Mouse (Mus musculus): ENCODE results near the gene Srbd1. TPM values are rescaled to one million over a fixed set of nuclear protein-coding genes. Genes with fewer than 3 reads are reported as not detected.

The Srbd1 gene
- polyA plus RNA-seq, 1 experiment from 2014 or later: 22.6 TPM

DNA sequence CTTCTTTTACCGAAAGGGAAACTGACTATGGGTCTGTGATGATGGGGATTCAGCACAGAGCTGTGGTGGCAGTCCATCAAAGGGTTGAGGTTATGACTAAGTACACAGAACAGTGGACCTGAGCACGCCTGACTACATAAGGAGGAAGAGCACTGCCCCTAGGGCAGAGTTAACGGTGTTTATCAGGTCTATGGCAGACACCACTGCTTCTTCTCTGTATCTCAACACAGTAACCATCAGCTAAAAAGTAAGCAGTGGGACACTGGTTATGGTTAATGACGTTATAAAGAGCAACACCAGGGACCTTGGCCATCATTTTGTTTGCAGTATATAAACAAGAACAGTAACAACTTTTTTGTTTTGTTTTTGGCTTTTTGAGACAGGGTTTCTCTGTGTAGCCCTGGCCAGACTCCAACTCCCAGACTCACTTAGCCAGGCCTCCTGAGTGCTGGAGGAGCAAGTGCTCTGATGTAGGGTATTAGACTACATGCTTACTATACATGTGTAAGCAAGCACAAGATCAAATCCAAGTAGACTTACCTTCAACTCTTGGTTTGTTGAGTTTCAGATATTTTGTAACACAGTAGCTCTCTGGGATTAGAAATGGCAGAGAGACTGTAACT, 117.3 kb downstream of the Srbd1 start:
- no peak overlapping the region for H3K4me2 ChIP-seq (replicated peaks)
- H3K27me3 ChIP-seq: no peaks in the 10 kb centered on the region
- no peak overlapping the region for H3K9ac ChIP-seq
- H3K4me1 ChIP-seq: no peaks in the 10 kb centered on the region
- no peak overlapping the region for H3K4me3 ChIP-seq
- 94% methylated on average over 4 of the region's 4 CpGs for WGBS
- no peak for ATAC-seq (ENCODE audit: low FRiP score)
- H3K27ac ChIP-seq: no peak overlapping the region
- H3K9me3 ChIP-seq (replicated peaks): no peaks in the 10 kb centered on the region
- no peaks in the 10 kb centered on the region for H3K36me3 ChIP-seq

DNA sequence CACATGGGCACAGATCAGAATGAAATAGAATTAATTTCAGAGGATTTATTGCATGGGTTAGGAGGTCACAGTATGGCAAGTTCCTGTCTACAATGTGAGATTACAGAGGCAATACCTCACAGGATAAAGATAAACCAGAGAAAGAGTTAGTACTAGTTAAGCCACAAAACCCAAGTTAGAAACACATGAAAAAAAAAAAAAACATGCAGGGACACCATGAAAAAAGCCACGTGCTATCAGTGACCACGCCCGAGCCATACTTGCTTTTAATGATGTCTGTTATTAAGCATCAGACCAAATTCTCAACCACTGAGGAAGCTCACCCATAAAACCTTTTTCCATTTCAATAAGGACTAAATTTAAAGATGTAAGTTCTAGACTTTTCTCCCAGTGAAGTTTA, 120.4 kb downstream of the Srbd1 start:
- WGBS: 93% methylated on average over 3 of the region's 3 CpGs
- H3K9me3 ChIP-seq (replicated peaks): peaks cover 3% of the 10 kb centered on the region
- H3K4me1 ChIP-seq: no peaks in the 10 kb centered on the region
- no peaks in the 10 kb centered on the region for H3K36me3 ChIP-seq
- no peaks in the 10 kb centered on the region for H3K27me3 ChIP-seq
- no peak overlapping the region for H3K27ac ChIP-seq
- no peak overlapping the region for H3K4me2 ChIP-seq (replicated peaks)
- H3K9ac ChIP-seq: no peak overlapping the region
- H3K4me3 ChIP-seq: no peak overlapping the region
- no peak for ATAC-seq (ENCODE audit: low FRiP score)

GRCm38 (mm10) chr17:86022366-86022765, 122.6 kb downstream of the Srbd1 start:
- Histone ChIP-seq H3K27ac (no peak overlapping the region), H3K9ac (no peak overlapping the region), H3K9me3 (replicated peaks) (peaks cover 9% of the 10 kb centered on the region), H3K4me1 (no peaks in the 10 kb centered on the region), H3K36me3 (no peaks in the 10 kb centered on the region), H3K4me3 (no peak overlapping the region), H3K4me2 (replicated peaks) (no peak overlapping the region), H3K27me3 (no peaks in the 10 kb centered on the region)
- no peak for ATAC-seq (ENCODE audit: low FRiP score)
- WGBS: 68% methylated on average over 4 of the region's 4 CpGs

GRCm38 (mm10) chr17:86021815-86022214, 123.2 kb downstream of the Srbd1 start:
- Histone ChIP-seq H3K4me3 (no peak overlapping the region), H3K9me3 (replicated peaks) (peaks cover 9% of the 10 kb centered on the region), H3K4me1 (no peaks in the 10 kb centered on the region), H3K9ac (no peak overlapping the region), H3K36me3 (no peaks in the 10 kb centered on the region), H3K4me2 (replicated peaks) (no peak overlapping the region), H3K27me3 (no peaks in the 10 kb centered on the region), H3K27ac (no peak overlapping the region)
- WGBS: 92% methylated on average over 1 of the region's 1 CpGs
- ATAC-seq (ENCODE audit: low FRiP score): no peak

DNA sequence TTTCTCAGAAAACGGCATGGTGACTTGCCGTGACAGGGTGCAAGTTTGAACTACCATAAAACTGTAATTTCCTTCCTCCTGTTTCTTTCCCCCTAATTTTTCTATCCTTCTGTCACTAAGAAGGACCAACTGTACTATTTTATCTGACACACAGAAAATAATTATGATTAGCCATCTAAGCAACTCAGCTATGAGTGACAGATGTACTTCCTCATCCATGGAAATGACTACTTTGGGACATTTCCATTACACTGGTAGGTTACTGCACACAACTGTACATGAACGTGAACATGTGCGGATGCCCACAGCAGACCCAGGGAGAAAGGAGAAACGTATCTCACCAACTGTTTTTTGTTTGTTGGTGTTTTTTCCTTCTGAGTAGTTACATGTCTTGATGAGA, 123.7 kb downstream of the Srbd1 start:
- Histone ChIP-seq H3K36me3 (no peaks in the 10 kb centered on the region), H3K4me1 (no peaks in the 10 kb centered on the region), H3K9ac (no peak overlapping the region), H3K27ac (no peak overlapping the region), H3K4me3 (no peak overlapping the region), H3K9me3 (replicated peaks) (peaks cover 9% of the 10 kb centered on the region), H3K4me2 (replicated peaks) (no peak overlapping the region), H3K27me3 (no peaks in the 10 kb centered on the region)
- no peak for ATAC-seq (ENCODE audit: low FRiP score)
- 93% methylated on average over 5 of the region's 5 CpGs for WGBS

DNA sequence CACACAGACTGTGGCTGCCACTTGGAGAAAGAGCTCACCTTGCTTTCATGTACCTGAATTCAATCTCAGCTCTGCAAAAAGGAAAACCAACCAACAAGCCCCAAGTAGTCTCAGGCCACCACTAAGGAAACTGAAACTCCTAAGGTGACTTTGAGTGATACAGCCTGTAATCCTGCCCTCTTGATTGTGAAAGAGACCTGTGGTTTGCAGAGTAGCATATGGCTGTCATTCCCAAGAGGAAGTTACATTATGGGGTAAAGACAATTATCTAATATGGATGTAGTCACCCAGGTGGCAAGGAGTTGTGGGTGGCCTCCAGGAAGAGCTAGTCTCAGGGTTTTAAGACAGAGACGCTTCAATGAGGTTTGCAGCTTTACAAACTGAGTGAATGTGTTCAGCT, 125.2 kb downstream of the Srbd1 start:
- no peaks in the 10 kb centered on the region for H3K4me1 ChIP-seq
- no peak overlapping the region for H3K27ac ChIP-seq
- H3K9me3 ChIP-seq (replicated peaks): peaks cover 9% of the 10 kb centered on the region
- H3K4me2 ChIP-seq (replicated peaks): no peak overlapping the region
- H3K4me3 ChIP-seq: no peak overlapping the region
- H3K27me3 ChIP-seq: no peaks in the 10 kb centered on the region
- H3K36me3 ChIP-seq: no peaks in the 10 kb centered on the region
- no peak overlapping the region for H3K9ac ChIP-seq
- WGBS: 100% methylated on average over 1 of the region's 1 CpGs
- ATAC-seq (ENCODE audit: low FRiP score): no peak

DNA sequence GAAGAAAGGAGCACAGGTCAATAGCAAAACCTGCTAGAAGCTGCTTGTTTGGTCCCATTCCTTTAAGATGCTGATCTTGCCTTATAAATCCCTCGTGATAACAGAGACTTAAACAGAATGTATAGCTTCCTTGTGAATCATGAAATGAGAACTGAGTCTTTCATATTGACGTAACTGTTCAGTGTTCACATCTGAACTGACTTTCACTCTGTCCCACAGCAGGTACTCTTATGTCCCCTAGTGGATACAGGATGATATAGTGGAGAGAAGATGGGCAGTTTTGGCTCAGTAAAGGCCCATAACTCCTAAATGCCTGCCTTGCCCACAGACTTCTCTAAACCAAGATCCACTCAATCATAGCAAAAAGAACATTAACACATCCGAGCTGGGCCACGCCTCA, 130.7 kb downstream of the Srbd1 start:
- Histone ChIP-seq H3K9me3 (replicated peaks) (peaks cover 8% of the 10 kb centered on the region), H3K4me2 (replicated peaks) (no peak overlapping the region), H3K36me3 (no peaks in the 10 kb centered on the region), H3K27ac (no peak overlapping the region), H3K27me3 (no peaks in the 10 kb centered on the region), H3K9ac (no peak overlapping the region), H3K4me3 (no peak overlapping the region), H3K4me1 (no peaks in the 10 kb centered on the region)
- WGBS: 88% methylated on average over 4 of the region's 4 CpGs
- ATAC-seq (ENCODE audit: low FRiP score): no peak

GRCm38 (mm10) chr17:86012576-86012975, 132.4 kb downstream of the Srbd1 start:
- no peaks in the 10 kb centered on the region for H3K27me3 ChIP-seq
- 78% methylated on average over 1 of the region's 1 CpGs for WGBS
- H3K27ac ChIP-seq: no peak overlapping the region
- H3K9me3 ChIP-seq (replicated peaks): peaks cover 4% of the 10 kb centered on the region; the same call in 1 of the 2 replicates
- H3K4me2 ChIP-seq (replicated peaks): no peak overlapping the region
- no peak overlapping the region for H3K9ac ChIP-seq
- no peak overlapping the region for H3K4me3 ChIP-seq
- H3K36me3 ChIP-seq: no peaks in the 10 kb centered on the region
- 0 out of 2 replicates have a peak, but pooled peaks cover 3% of the 10 kb centered on the region for H3K4me1 ChIP-seq
- ATAC-seq (ENCODE audit: low FRiP score): no peak

GRCm38 (mm10) chr17:86011849-86012248, 133.1 kb downstream of the Srbd1 start:
- 0 out of 2 replicates have a peak, but pooled peaks cover 3% of the 10 kb centered on the region for H3K4me1 ChIP-seq
- WGBS: 93% methylated on average over 3 of the region's 3 CpGs
- H3K36me3 ChIP-seq: no peaks in the 10 kb centered on the region
- no peak overlapping the region for H3K27ac ChIP-seq
- H3K4me2 ChIP-seq (replicated peaks): no peak overlapping the region
- H3K9ac ChIP-seq: no peak overlapping the region
- no peaks in the 10 kb centered on the region for H3K27me3 ChIP-seq
- ATAC-seq (ENCODE audit: low FRiP score): no peak
- H3K4me3 ChIP-seq: no peak overlapping the region
- peaks cover 4% of the 10 kb centered on the region; the same call in 1 of the 2 replicates for H3K9me3 ChIP-seq (replicated peaks)

DNA sequence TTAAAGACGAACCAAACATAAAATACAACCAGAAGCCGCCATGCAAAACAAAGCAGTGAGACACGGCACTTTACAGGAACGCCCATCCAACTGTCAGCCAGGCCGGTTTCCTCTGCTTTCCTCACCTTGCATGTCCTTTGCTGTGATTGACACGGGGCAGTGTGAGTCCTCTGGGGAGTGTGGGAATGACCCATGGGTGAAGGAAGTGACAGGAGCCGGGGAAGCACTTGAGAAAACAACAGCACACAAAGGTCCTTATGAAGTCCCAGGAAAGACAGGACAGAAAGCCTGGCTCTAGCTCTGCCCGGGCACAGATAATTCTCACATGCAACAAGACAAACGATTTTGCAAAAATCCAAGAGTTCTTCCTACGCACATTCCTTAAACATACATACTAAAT, 136.6 kb downstream of the Srbd1 start:
- peaks cover 4% of the 10 kb centered on the region; the same call in 1 of the 2 replicates for H3K9me3 ChIP-seq (replicated peaks)
- H3K36me3 ChIP-seq: no peaks in the 10 kb centered on the region
- no peak for ATAC-seq (ENCODE audit: low FRiP score)
- no peak overlapping the region for H3K27ac ChIP-seq
- no peak overlapping the region for H3K9ac ChIP-seq
- 0 out of 2 replicates have a peak, but pooled peaks cover 3% of the 10 kb centered on the region for H3K4me1 ChIP-seq
- H3K4me3 ChIP-seq: no peak overlapping the region
- H3K27me3 ChIP-seq: no peaks in the 10 kb centered on the region
- WGBS: 60% methylated on average over 10 of the region's 10 CpGs
- no peak overlapping the region for H3K4me2 ChIP-seq (replicated peaks)

DNA sequence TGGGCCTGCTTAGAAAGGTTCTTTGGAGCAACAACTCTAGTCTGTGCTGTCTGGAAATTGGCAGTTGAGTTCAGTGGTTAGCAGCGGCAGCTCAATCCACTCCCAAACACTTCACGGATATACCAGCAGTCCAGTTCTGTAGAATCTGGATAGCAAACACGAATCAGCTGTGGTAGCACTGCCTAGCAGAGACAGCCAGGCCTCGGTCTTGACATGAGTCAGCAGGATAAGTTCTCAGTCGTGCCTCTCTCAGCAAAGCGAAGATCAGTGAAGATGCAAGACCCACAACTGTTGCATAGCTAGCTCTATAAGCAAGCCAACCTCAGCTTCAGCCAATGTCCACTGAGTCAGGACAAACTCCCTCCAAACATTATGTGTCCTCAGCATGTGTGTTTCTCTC, 142.9 kb downstream of the Srbd1 start:
- H3K4me2 ChIP-seq (replicated peaks): no peak overlapping the region
- no peaks in the 10 kb centered on the region for H3K4me1 ChIP-seq
- H3K27me3 ChIP-seq: no peaks in the 10 kb centered on the region
- H3K36me3 ChIP-seq: peaks cover 3% of the 10 kb centered on the region; the same call in 1 of the 2 replicates
- no peak for ATAC-seq (ENCODE audit: low FRiP score)
- WGBS: 93% methylated on average over 6 of the region's 6 CpGs
- no peaks in the 10 kb centered on the region for H3K9me3 ChIP-seq (replicated peaks)
- H3K4me3 ChIP-seq: no peak overlapping the region
- no peak overlapping the region for H3K27ac ChIP-seq
- H3K9ac ChIP-seq: no peak overlapping the region

GRCm38 (mm10) chr17:86001667-86002066, 143.3 kb downstream of the Srbd1 start:
- Histone ChIP-seq H3K4me1 (no peaks in the 10 kb centered on the region), H3K36me3 (peaks cover 3% of the 10 kb centered on the region; the same call in 1 of the 2 replicates), H3K27ac (no peak overlapping the region), H3K9ac (no peak overlapping the region), H3K4me3 (no peak overlapping the region), H3K9me3 (replicated peaks) (no peaks in the 10 kb centered on the region), H3K4me2 (replicated peaks) (no peak overlapping the region), H3K27me3 (no peaks in the 10 kb centered on the region)
- ATAC-seq (ENCODE audit: low FRiP score): no peak
- 91% methylated on average over 5 of the region's 5 CpGs for WGBS

GRCm38 (mm10) chr17:85995727-85996126, 149.2 kb downstream of the Srbd1 start:
- WGBS: 82% methylated on average over 2 of the region's 2 CpGs
- Histone ChIP-seq H3K27ac (no peak overlapping the region; the same call in 1 of the 2 replicates), H3K27me3 (no peaks in the 10 kb centered on the region), H3K9ac (no peak overlapping the region), H3K9me3 (replicated peaks) (no peaks in the 10 kb centered on the region), H3K36me3 (peaks cover 3% of the 10 kb centered on the region; the same call in 1 of the 2 replicates), H3K4me1 (peaks cover 2% of the 10 kb centered on the region; the same call in 1 of the 2 replicates), H3K4me3 (no peak overlapping the region), H3K4me2 (replicated peaks) (no peak overlapping the region)
- no peak for ATAC-seq (ENCODE audit: low FRiP score)
